Mouse (Mus musculus): ENCODE measurements around the gene Mtx2.
A peak's percentile ranks its signal among the peaks of the same experiment; 100 is the strongest.

- TF ChIP-seq CTCF (conservative IDR thresholded peaks at IDR 0.05; ENCODE audit: insufficient read depth, insufficient read length, low read depth, low read length) (no peak), POLR2A (IDR thresholded peaks at IDR 0.05; ENCODE audit: low read depth, low read length) (peak; percentile 40)
Observed at GRCm38 (mm10) chr2:74825730-74826430, at the start of gene Mtx2.

Measured in kidney, adult 2 months (tissue).